Mouse (Mus musculus): ENCODE measurements around the gene 3110040N11Rik. TPM values are rescaled to one million over a fixed set of nuclear protein-coding genes. Genes with fewer than 3 reads are reported as not detected.
"Not testable (repeated sequence)": the region's sequence is repeated elsewhere in the genome, so short reads cannot be mapped to it uniquely, and the experiment has no call there.

The 3110040N11Rik gene
- 44.7 and 49.8 TPM in 2 replicates for polyA plus RNA-seq (2015; fragmentation: Nextera tagmentation; extraction: Ambion mirVana)

GRCm38 (mm10) chr7:81789095-81789757 lies at the start of gene 3110040N11Rik:
3110040N11Rik (minus strand) TSS chr7:81789478.
- Histone ChIP-seq H3K9ac (peak within 1 kb of the TSS; percentile 84), H3K27me3 (no peaks in the 10 kb centered on the region), H3K27ac (replicated peaks) (peak within 1 kb of the TSS; percentile 99), H3K4me3 (peak within 1 kb of the TSS; percentile 62), H3K4me2 (peak within 1 kb of the TSS; percentile 80), H3K4me1 (replicated peaks) (peaks cover 16% of the 10 kb centered on the region), H3K9me3 (no peaks in the 10 kb centered on the region), H3K36me3 (peaks cover 26% of the 10 kb centered on the region)
- under 1% methylated on average over 38 of the region's 38 CpGs for WGBS
- peak; percentile 97 for ATAC-seq (ENCODE audit: low FRiP score, low read depth)

- not testable (repeated sequence) for H3K4me1 ChIP-seq (replicated peaks); H3K36me3 ChIP-seq; H3K4me3 ChIP-seq; H3K27me3 ChIP-seq; ATAC-seq (ENCODE audit: low FRiP score, low read depth); H3K4me2 ChIP-seq; H3K27ac ChIP-seq (replicated peaks); H3K9me3 ChIP-seq; H3K9ac ChIP-seq
- WGBS: 89% methylated on average over 5 of the region's 5 CpGs
Measured at GRCm38 (mm10) chr7:81837771-81838170, 48.5 kb upstream of the 3110040N11Rik start.

GRCm38 (mm10) chr7:81835430-81835829 lies 46.2 kb upstream of the 3110040N11Rik start:
- ATAC-seq (ENCODE audit: low FRiP score, low read depth): no peak
- Histone ChIP-seq H3K4me1 (replicated peaks) (no peaks in the 10 kb centered on the region), H3K9me3 (no peaks in the 10 kb centered on the region), H3K4me2 (no peak overlapping the region), H3K27me3 (no peaks in the 10 kb centered on the region), H3K36me3 (no peaks in the 10 kb centered on the region), H3K9ac (no peak overlapping the region), H3K4me3 (no peak overlapping the region), H3K27ac (replicated peaks) (no peak overlapping the region)
- WGBS: 94% methylated on average over 5 of the region's 5 CpGs

- H3K4me3 ChIP-seq: no peak overlapping the region
- H3K27ac ChIP-seq (replicated peaks): no peak overlapping the region
- peaks cover 2% of the 10 kb centered on the region for H3K4me1 ChIP-seq (replicated peaks)
- no peak overlapping the region for H3K9ac ChIP-seq
- H3K36me3 ChIP-seq: no peaks in the 10 kb centered on the region
- no peaks in the 10 kb centered on the region for H3K9me3 ChIP-seq
- H3K27me3 ChIP-seq: no peaks in the 10 kb centered on the region
- ATAC-seq (ENCODE audit: low FRiP score, low read depth): no peak
- H3K4me2 ChIP-seq: no peak overlapping the region
Measured at GRCm38 (mm10) chr7:81834847-81835246, 45.6 kb upstream of the 3110040N11Rik start.

GRCm38 (mm10) chr7:81829379-81829894 lies 40.2 kb upstream of the 3110040N11Rik start, which contains the start of gene Btbd1:
Btbd1 (minus strand) TSS chr7:81829431.
- no peaks in the 10 kb centered on the region for H3K36me3 ChIP-seq
- H3K4me1 ChIP-seq (replicated peaks): peaks cover 42% of the 10 kb centered on the region
- H3K27ac ChIP-seq (replicated peaks): peak within 1 kb of the TSS; percentile 98
- H3K4me2 ChIP-seq: peak within 1 kb of the TSS; percentile 67
- whole genome bisulfite sequencing: under 1% methylated on average over 57 of the region's 58 CpGs
- no peaks in the 10 kb centered on the region for H3K9me3 ChIP-seq
- H3K27me3 ChIP-seq: no peaks in the 10 kb centered on the region
- peak within 1 kb of the TSS; percentile 95 for H3K9ac ChIP-seq
- H3K4me3 ChIP-seq: peak within 1 kb of the TSS; percentile 92
- peak; percentile 90 for ATAC-seq (ENCODE audit: low FRiP score, low read depth)

GRCm38 (mm10) chr7:81828681-81829378 lies 39.6 kb upstream of the 3110040N11Rik start:
- Histone ChIP-seq H3K4me2 (peak overlapping the region; percentile 67), H3K9ac (peak overlapping the region; percentile 95), H3K4me3 (peak overlapping the region; percentile 92), H3K9me3 (no peaks in the 10 kb centered on the region), H3K4me1 (replicated peaks) (peaks cover 47% of the 10 kb centered on the region), H3K36me3 (no peaks in the 10 kb centered on the region), H3K27ac (replicated peaks) (peak overlapping the region; percentile 98), H3K27me3 (no peaks in the 10 kb centered on the region)
- under 1% methylated on average over 87 of the region's 91 CpGs for WGBS
- ATAC-seq (ENCODE audit: low FRiP score, low read depth): peak; percentile 84

- peaks cover 49% of the 10 kb centered on the region for H3K4me1 ChIP-seq (replicated peaks)
- peak; percentile 15 for ATAC-seq (ENCODE audit: low FRiP score, low read depth)
- WGBS: 21% methylated on average over 17 of the region's 17 CpGs
Measured at GRCm38 (mm10) chr7:81827806-81828667, 38.8 kb upstream of the 3110040N11Rik start.

GRCm38 (mm10) chr7:81825381-81825780 lies 36.1 kb upstream of the 3110040N11Rik start:
- H3K4me3 ChIP-seq: 0 out of 2 replicates have a peak overlapping the region, but pooled peaks have one; percentile 0
- no peak overlapping the region for H3K27ac ChIP-seq (replicated peaks)
- H3K4me1 ChIP-seq (replicated peaks): peaks cover 49% of the 10 kb centered on the region
- H3K4me2 ChIP-seq: peak overlapping the region; percentile 35
- H3K9me3 ChIP-seq: no peaks in the 10 kb centered on the region
- ATAC-seq (ENCODE audit: low FRiP score, low read depth): no peak
- no peaks in the 10 kb centered on the region for H3K36me3 ChIP-seq
- WGBS: 31% methylated on average over 3 of the region's 3 CpGs
- no peaks in the 10 kb centered on the region for H3K27me3 ChIP-seq
- H3K9ac ChIP-seq: no peak overlapping the region

More at GRCm38 (mm10) chr7:81827806-81828667, 38.8 kb upstream of the 3110040N11Rik start:
- peak overlapping the region; percentile 67 for H3K4me2 ChIP-seq
- peak overlapping the region; percentile 92 for H3K4me3 ChIP-seq
- no peaks in the 10 kb centered on the region for H3K36me3 ChIP-seq
- H3K27ac ChIP-seq (replicated peaks): peak overlapping the region; percentile 98
- H3K9ac ChIP-seq: peak overlapping the region; percentile 95
- no peaks in the 10 kb centered on the region for H3K27me3 ChIP-seq
- H3K9me3 ChIP-seq: no peaks in the 10 kb centered on the region

GRCm38 (mm10) chr7:81824906-81825305 lies 35.6 kb upstream of the 3110040N11Rik start:
- Histone ChIP-seq H3K27ac (replicated peaks) (no peak overlapping the region), H3K36me3 (no peaks in the 10 kb centered on the region), H3K4me2 (peak overlapping the region; percentile 35; the same call in 1 of the 2 replicates), H3K27me3 (no peaks in the 10 kb centered on the region), H3K4me3 (no peak overlapping the region), H3K9me3 (no peaks in the 10 kb centered on the region), H3K9ac (no peak overlapping the region), H3K4me1 (replicated peaks) (peaks cover 48% of the 10 kb centered on the region)
- WGBS: 76% methylated on average over 3 of the region's 3 CpGs
- no peak for ATAC-seq (ENCODE audit: low FRiP score, low read depth)

- ATAC-seq (ENCODE audit: low FRiP score, low read depth): no peak
- Histone ChIP-seq H3K4me1 (replicated peaks) (no peaks in the 10 kb centered on the region), H3K36me3 (0 out of 2 replicates have a peak, but pooled peaks cover 4% of the 10 kb centered on the region), H3K9ac (no peak overlapping the region), H3K9me3 (no peaks in the 10 kb centered on the region), H3K4me2 (no peak overlapping the region), H3K4me3 (no peak overlapping the region), H3K27ac (replicated peaks) (no peak overlapping the region), H3K27me3 (no peaks in the 10 kb centered on the region)
- 67% methylated on average over 5 of the region's 5 CpGs for WGBS
Measured at GRCm38 (mm10) chr7:81806067-81806466, 16.8 kb upstream of the 3110040N11Rik start.

- Histone ChIP-seq H3K27ac (replicated peaks) (peak overlapping the region; percentile 99), H3K36me3 (peaks cover 22% of the 10 kb centered on the region), H3K4me1 (replicated peaks) (peaks cover 16% of the 10 kb centered on the region), H3K4me2 (peak overlapping the region; percentile 80), H3K27me3 (no peaks in the 10 kb centered on the region), H3K9me3 (no peaks in the 10 kb centered on the region), H3K9ac (peak overlapping the region; percentile 84), H3K4me3 (peak overlapping the region; percentile 62)
- WGBS: 5% methylated on average over 5 of the region's 5 CpGs
- ATAC-seq (ENCODE audit: low FRiP score, low read depth): peak; percentile 23; the same call in 1 of the 2 replicates
Measured at GRCm38 (mm10) chr7:81788536-81788935, 742 bp downstream of the 3110040N11Rik start.
